Mouse (Mus musculus) heart, embryonic 13.5 days (tissue): ENCODE data around the gene Ptprk. TPM values are rescaled to one million over a fixed set of nuclear protein-coding genes. Genes with fewer than 3 reads are reported as not detected.

Source experiments
- ATAC-seq: fragments of 200-750 bp; cut with Nextera tagmentation; 2 replicates; pipeline ENCODE4 v1.8.0; 2017; ENCODE audit warnings: moderate TSS enrichment; ENCODE audit not compliant: insufficient number of reproducible peaks, low FRiP score, low TSS enrichment; ENCODE audit errors: extremely low read depth
- H3K27ac ChIP-seq: fragments of 300-500 bp; sonication (generic); replicated peaks from 2 replicates; pipeline ENCODE4 v1.5.1; 2015; ENCODE audit warnings: moderate library complexity, mild to moderate bottlenecking, inconsistent platforms
- H3K27me3 ChIP-seq: fragments of 300-500 bp; sonication (generic); replicated peaks from 2 replicates; pipeline ENCODE4 v1.6.1; 2015; ENCODE audit warnings: mild to moderate bottlenecking, inconsistent platforms
- H3K36me3 ChIP-seq: fragments of 300-500 bp; sonication (generic); 2 replicates; pipeline ENCODE4 v1.6.1; 2015; ENCODE audit warnings: mild to moderate bottlenecking, inconsistent platforms
- H3K4me1 ChIP-seq: fragments of 300-500 bp; sonication (generic); 2 replicates; pipeline ENCODE4 v1.6.1; 2015; ENCODE audit warnings: inconsistent platforms
- H3K4me2 ChIP-seq: fragments of 300-500 bp; sonication (generic); 2 replicates; pipeline ENCODE4 v1.6.1; 2015; ENCODE audit warnings: inconsistent platforms, mild to moderate bottlenecking, moderate library complexity
- H3K4me3 ChIP-seq: fragments of 300-500 bp; sonication (generic); 2 replicates; pipeline ENCODE4 v1.5.1; 2015; ENCODE audit warnings: moderate library complexity, mild to moderate bottlenecking, inconsistent platforms
- H3K9ac ChIP-seq: fragments of 300-500 bp; sonication (generic); 2 replicates; pipeline ENCODE4 v1.6.1; 2015; ENCODE audit warnings: inconsistent platforms, mild to moderate bottlenecking, moderate library complexity
- H3K9me3 ChIP-seq: fragments of 300-500 bp; sonication (generic); 2 replicates; pipeline ENCODE4 v1.6.1; 2016; ENCODE audit warnings: inconsistent platforms
- WGBS: fragments of 180-500 bp; shearing (Covaris S2); methylation state at CpG from one replicate; pipeline ENCODE4 v1.1.7; 2015; ENCODE audit warnings: mixed read lengths; 5-methylcytosine and 5-hydroxymethylcytosine counted together
- polyA plus RNA-seq: library from polyadenylated mRNA; unstranded; fragments of >200 nt; fragmentation: Nextera tagmentation; extraction: Ambion mirVana; gene quantifications from 2 replicates; pipeline ENCODE4 v1.2.1, GENCODE M21; 2015

The Ptprk gene
- polyA plus RNA-seq, 1 experiment from 2014 or later: 31.3 TPM

- Histone ChIP-seq H3K9me3 (no peaks in the 10 kb centered on the region), H3K4me2 (no peak overlapping the region), H3K36me3 (peaks cover 15% of the 10 kb centered on the region), H3K4me1 (no peaks in the 10 kb centered on the region), H3K9ac (no peak overlapping the region), H3K4me3 (no peak overlapping the region), H3K27ac (no peak overlapping the region), H3K27me3 (no peaks in the 10 kb centered on the region)
- no peak for ATAC-seq
- 85% methylated on average over 15 of the region's 15 CpGs for WGBS
Observed at GRCm38 (mm10) chr10:28387563-28388222, 313.1 kb downstream of the Ptprk start.

- H3K4me3 ChIP-seq: no peak overlapping the region
- no peak overlapping the region for H3K9ac ChIP-seq
- ATAC-seq: no peak
- H3K27me3 ChIP-seq: no peaks in the 10 kb centered on the region
- H3K27ac ChIP-seq: no peak overlapping the region
- H3K9me3 ChIP-seq: no peaks in the 10 kb centered on the region
- H3K4me1 ChIP-seq: peaks cover 5% of the 10 kb centered on the region
- 83% methylated on average over 5 of the region's 5 CpGs for WGBS
- no peak overlapping the region for H3K4me2 ChIP-seq
- no peaks in the 10 kb centered on the region; the same call in 1 of the 2 replicates for H3K36me3 ChIP-seq
Observed at GRCm38 (mm10) chr10:28391168-28391567, 316.5 kb downstream of the Ptprk start.

- Histone ChIP-seq H3K4me2 (no peak overlapping the region), H3K9me3 (no peaks in the 10 kb centered on the region), H3K4me1 (peaks cover 11% of the 10 kb centered on the region), H3K36me3 (no peaks in the 10 kb centered on the region; the same call in 1 of the 2 replicates), H3K27ac (no peak overlapping the region), H3K9ac (no peak overlapping the region), H3K27me3 (no peaks in the 10 kb centered on the region), H3K4me3 (no peak overlapping the region)
- no peak for ATAC-seq
- 63% methylated on average over 2 of the region's 2 CpGs for WGBS
Observed at GRCm38 (mm10) chr10:28395610-28396519, 321.2 kb downstream of the Ptprk start.

- Histone ChIP-seq H3K27me3 (no peaks in the 10 kb centered on the region), H3K27ac (no peak overlapping the region), H3K36me3 (no peaks in the 10 kb centered on the region; the same call in 1 of the 2 replicates), H3K9me3 (no peaks in the 10 kb centered on the region), H3K4me3 (no peak overlapping the region), H3K4me2 (no peak overlapping the region), H3K4me1 (peaks cover 11% of the 10 kb centered on the region), H3K9ac (no peak overlapping the region)
- WGBS: 28% methylated on average over 1 of the region's 1 CpGs
- ATAC-seq: no peak
Observed at GRCm38 (mm10) chr10:28396520-28396915, 321.9 kb downstream of the Ptprk start.

GRCm38 (mm10) chr10:28401796-28402195, 327.2 kb downstream of the Ptprk start:
- Histone ChIP-seq H3K4me1 (peaks cover 3% of the 10 kb centered on the region), H3K36me3 (no peaks in the 10 kb centered on the region), H3K4me3 (no peak overlapping the region), H3K9me3 (no peaks in the 10 kb centered on the region), H3K4me2 (no peak overlapping the region), H3K27me3 (no peaks in the 10 kb centered on the region), H3K27ac (no peak overlapping the region), H3K9ac (no peak overlapping the region)
- no peak for ATAC-seq

GRCm38 (mm10) chr10:28408980-28409379, 334.4 kb downstream of the Ptprk start:
- Histone ChIP-seq H3K27ac (no peak overlapping the region), H3K9ac (no peak overlapping the region), H3K36me3 (no peaks in the 10 kb centered on the region), H3K9me3 (no peaks in the 10 kb centered on the region), H3K4me3 (no peak overlapping the region), H3K27me3 (no peaks in the 10 kb centered on the region), H3K4me1 (peaks cover 3% of the 10 kb centered on the region), H3K4me2 (no peak overlapping the region)
- no peak for ATAC-seq
- WGBS: 73% methylated on average over 2 of the region's 2 CpGs

- Histone ChIP-seq H3K27ac (no peak overlapping the region), H3K36me3 (no peaks in the 10 kb centered on the region), H3K4me3 (no peak overlapping the region), H3K9ac (no peak overlapping the region), H3K4me2 (no peak overlapping the region), H3K27me3 (no peaks in the 10 kb centered on the region), H3K4me1 (no peaks in the 10 kb centered on the region), H3K9me3 (no peaks in the 10 kb centered on the region)
- 55% methylated on average over 4 of the region's 4 CpGs for WGBS
- no peak for ATAC-seq
Observed at GRCm38 (mm10) chr10:28414823-28415222, 340.2 kb downstream of the Ptprk start.

- H3K9me3 ChIP-seq: no peaks in the 10 kb centered on the region
- H3K27me3 ChIP-seq: no peaks in the 10 kb centered on the region
- no peak overlapping the region for H3K4me2 ChIP-seq
- ATAC-seq: no peak
- no peak overlapping the region for H3K27ac ChIP-seq
- WGBS: 66% methylated on average over 3 of the region's 3 CpGs
- no peak overlapping the region for H3K9ac ChIP-seq
- H3K36me3 ChIP-seq: no peaks in the 10 kb centered on the region
- H3K4me3 ChIP-seq: no peak overlapping the region
- peaks cover 6% of the 10 kb centered on the region; the same call in 1 of the 2 replicates for H3K4me1 ChIP-seq
Observed at GRCm38 (mm10) chr10:28422622-28423021, 348.0 kb downstream of the Ptprk start.

GRCm38 (mm10) chr10:28425371-28425770, 350.8 kb downstream of the Ptprk start:
- Histone ChIP-seq H3K9ac (no peak overlapping the region), H3K27me3 (no peaks in the 10 kb centered on the region), H3K4me2 (no peak overlapping the region), H3K4me3 (no peak overlapping the region), H3K4me1 (peaks cover 6% of the 10 kb centered on the region; the same call in 1 of the 2 replicates), H3K9me3 (no peaks in the 10 kb centered on the region), H3K27ac (no peak overlapping the region), H3K36me3 (no peaks in the 10 kb centered on the region)
- ATAC-seq: no peak

GRCm38 (mm10) chr10:28436084-28436483, 361.5 kb downstream of the Ptprk start:
- Histone ChIP-seq H3K27ac (no peak overlapping the region), H3K9ac (no peak overlapping the region), H3K4me1 (no peaks in the 10 kb centered on the region), H3K4me3 (no peak overlapping the region), H3K4me2 (no peak overlapping the region), H3K36me3 (no peaks in the 10 kb centered on the region), H3K9me3 (no peaks in the 10 kb centered on the region), H3K27me3 (no peaks in the 10 kb centered on the region)
- no peak for ATAC-seq
- 87% methylated on average over 1 of the region's 1 CpGs for WGBS

- no peaks in the 10 kb centered on the region for H3K36me3 ChIP-seq
- H3K27me3 ChIP-seq: no peaks in the 10 kb centered on the region
- no peak overlapping the region for H3K4me2 ChIP-seq
- peaks cover 3% of the 10 kb centered on the region; the same call in 1 of the 2 replicates for H3K9me3 ChIP-seq
- no peaks in the 10 kb centered on the region for H3K4me1 ChIP-seq
- no peak overlapping the region for H3K9ac ChIP-seq
- H3K27ac ChIP-seq: no peak overlapping the region
- no peak for ATAC-seq
- 57% methylated on average over 4 of the region's 4 CpGs for WGBS
- H3K4me3 ChIP-seq: no peak overlapping the region
Observed at GRCm38 (mm10) chr10:28449853-28450252, 375.2 kb downstream of the Ptprk start.
